Mouse (Mus musculus) lung, postnatal 25 days (tissue): ENCODE measurements around the gene Tsc22d3.

ENCODE experiments used
- DNase-seq: peaks from one replicate; pipeline ENCODE4 v3.0.0; 2022; ENCODE audit warnings: low spot score

Gene Tsc22d3

DNA sequence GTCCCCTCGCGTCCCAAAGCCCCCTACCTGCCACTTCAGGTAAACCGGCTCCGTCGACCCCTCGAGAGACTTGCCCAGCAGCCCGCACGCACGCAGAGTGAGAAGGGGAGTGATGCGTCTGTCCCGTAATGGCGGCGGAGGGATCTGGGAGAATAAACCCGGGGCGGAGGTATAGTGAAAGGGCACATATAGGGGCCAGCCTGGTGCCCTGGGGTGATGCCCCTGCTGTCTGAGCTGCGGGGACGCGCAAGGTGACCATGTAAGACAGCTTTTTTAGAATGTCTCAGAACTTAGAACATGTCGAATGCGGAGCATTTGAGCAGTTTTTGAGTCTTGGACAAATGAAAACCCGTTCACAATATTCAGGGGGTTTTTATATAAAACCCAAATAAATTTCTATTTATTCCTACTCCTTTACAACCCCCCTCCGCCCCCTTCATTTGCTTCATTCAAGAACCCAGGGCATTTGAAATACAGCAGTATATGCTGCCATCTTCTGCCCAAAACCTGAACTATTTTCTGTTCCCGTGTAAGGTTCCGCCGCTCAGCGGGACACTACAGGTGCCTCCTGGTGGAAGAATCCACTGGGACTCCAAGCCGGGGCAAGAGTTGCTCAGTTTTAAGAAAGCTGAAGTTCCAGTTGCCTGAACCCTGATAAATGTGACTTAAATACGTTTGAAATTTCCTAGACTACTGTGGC is at the start of gene Tsc22d3:
Gene Tsc22d3, minus strand, starts transcription at position 250 of the 700 bp plus-strand sequence.
- peak; percentile 75 for DNase-seq

DNA sequence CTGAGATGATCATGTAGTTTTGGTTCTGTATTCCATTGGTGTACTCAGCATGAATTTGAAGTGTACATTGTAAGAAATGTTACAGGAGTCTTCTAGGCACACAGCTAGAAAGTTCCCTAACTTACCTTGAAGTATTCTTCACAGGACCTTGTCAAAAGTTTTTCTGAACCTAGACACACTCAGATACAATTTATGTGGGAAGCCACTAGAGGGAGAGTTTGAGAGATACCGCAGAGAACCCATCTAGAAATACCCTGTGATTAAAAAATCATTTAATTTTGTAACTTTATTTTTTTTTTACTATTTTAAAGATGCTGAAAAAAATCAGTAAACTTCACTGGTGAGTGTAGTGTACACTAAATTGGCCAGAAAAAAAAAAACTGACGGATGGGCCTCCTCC is 39.1 kb upstream of the Tsc22d3 start:
- DNase-seq: no peak

DNA sequence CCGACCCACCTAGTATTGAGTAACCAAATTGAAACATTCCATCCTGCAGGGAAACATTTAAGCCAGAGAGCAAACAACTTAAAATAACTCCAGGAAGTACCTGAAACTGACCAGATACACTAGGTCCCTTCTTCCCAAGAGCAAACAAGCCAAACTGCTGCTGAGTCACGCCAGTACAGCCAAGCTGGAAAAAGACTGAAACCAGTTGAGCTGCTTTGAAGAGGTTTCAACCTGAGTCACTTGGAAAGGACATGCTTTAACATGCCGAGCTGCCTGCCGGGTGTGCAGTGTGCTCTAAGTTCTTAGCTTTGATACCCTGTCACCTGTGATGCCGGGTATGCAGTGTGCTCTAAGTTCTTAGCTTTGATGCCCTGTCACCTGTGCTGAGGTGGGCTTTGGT is 37.6 kb upstream of the Tsc22d3 start:
- DNase-seq: peak; percentile 2

DNA sequence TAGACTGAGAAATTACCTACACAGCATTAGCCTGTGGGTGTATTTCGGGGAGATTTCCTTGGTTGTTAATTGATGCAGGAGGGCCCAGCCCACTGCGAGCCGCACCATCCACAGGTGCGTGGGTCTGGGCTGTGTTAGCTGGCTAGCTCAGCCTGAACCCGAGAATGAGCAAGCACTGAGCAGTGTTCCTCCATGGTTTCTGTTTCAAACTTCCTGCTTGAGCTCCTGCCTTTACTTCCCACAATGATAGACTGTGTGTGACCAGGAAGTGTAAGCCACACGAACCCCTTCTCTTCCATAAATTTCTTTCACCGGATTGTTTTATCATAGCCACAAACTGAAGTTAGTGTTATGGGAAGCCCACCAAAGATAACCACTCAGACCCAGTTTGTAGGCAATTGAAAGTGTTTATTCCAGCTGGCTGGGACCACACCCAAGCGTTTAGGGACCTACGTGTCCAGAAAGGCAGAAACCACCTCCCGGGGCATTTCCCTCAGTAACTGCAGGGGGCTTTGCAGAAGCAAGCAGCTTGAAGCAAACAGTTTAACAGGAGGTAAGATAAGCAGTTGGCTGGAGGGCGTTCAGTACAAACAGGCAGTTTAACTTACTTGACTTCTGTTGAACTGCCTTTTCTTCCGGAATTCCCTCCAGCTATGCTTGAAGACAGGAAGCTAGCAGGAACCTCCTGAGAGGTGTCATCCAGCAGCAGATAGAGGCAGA is 24.6 kb upstream of the Tsc22d3 start:
- no peak for DNase-seq

DNA sequence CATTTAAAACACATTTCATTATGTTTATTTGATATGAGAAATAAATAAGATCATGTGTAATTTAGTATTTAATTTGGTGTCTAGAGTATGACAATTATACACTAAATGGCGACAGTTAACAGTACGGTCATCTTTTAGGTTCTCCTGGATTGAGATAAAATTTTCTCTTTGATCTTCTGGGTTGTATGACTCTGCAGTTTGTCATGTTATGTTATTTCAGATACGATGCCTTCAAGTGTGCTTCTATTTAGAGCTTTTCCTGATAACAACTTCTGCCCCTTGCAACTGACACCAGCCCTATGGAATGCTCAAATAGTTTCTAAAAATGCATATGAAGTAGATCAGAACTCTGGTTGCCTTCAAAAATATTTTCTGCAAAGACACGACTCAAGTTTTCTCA is 9.5 kb upstream of the Tsc22d3 start:
- DNase-seq: no peak

DNA sequence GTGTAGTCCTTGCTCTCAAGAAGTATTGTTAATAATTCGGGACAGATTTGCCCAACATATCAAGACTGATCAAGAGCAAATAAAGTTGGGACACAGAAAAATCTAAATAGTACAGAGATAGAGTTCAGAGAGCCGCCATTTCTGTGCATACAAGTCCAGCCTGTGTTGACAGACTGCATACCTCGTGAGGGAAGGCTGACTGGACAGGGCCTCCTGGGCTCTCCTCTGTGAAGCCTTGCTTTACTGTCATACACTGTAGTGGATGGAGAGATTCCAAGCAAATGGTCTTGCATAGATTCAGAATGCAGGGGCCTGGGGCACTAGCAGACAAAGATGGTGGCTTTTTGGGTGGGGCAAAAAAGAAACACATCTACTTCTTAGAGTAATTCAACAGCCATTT is 1.4 kb upstream of the Tsc22d3 start:
- no peak for DNase-seq

DNA sequence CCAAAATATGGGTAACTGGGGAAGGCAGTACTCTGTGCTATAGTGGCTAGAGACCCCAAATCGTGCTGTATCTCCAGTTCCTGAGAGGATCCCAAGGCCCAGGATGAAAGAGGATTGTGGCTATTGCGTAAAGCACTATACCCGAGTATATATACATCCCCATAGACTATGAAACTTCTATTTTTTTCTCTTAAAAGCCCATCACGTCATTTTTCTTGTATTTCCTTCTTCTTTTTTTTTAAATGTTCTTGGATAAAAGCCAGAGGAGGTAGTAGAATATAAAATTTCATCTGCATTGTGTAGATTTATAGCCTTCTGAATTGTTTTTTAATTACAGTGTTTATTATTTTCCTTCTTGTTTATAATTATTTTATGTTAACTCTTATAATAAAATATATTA is 852 bp upstream of the Tsc22d3 start:
- DNase-seq: no peak

DNA sequence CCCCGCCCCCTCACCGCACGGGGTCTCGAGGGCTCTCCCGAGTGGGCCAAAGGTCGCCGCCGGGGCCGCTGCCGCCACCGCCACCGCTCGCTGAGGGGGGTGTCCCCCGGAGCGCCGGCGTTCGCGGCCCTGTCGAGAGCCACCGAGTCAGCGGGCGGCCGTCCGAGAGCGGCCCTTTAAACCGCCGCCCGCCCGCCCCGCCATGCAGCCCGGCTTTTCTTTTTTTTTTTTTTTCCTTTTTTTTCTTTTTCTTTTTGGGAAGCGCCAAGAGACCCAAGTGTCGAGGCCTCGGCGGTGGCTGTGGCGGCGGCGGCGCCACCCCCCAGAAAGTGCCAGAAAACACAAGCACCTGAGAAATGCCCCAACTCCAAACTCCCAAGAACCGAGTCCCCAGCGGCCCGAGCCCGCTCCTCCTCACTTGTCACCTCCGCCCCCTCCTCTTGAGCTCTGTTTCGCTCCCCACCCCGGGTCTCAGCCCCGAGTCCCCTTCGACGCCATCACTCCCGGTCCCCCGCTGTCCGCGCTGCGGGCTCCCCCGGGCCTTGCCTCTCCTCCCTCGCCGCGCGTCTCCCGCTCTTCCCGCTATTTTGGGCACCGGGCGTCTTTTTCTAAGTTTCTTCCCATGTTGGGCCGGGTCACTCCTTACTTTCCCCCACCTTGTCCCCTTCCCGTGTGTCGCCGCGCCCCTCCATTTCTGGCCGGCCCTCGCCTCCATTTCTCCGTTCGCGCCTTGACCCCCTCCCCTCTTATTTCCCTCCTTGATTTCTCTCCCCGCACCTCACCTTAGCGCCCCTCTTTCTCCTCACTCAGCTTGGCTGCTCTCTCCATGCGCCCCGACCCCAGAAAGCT is 674 bp downstream of the Tsc22d3 start:
- no peak for DNase-seq

DNA sequence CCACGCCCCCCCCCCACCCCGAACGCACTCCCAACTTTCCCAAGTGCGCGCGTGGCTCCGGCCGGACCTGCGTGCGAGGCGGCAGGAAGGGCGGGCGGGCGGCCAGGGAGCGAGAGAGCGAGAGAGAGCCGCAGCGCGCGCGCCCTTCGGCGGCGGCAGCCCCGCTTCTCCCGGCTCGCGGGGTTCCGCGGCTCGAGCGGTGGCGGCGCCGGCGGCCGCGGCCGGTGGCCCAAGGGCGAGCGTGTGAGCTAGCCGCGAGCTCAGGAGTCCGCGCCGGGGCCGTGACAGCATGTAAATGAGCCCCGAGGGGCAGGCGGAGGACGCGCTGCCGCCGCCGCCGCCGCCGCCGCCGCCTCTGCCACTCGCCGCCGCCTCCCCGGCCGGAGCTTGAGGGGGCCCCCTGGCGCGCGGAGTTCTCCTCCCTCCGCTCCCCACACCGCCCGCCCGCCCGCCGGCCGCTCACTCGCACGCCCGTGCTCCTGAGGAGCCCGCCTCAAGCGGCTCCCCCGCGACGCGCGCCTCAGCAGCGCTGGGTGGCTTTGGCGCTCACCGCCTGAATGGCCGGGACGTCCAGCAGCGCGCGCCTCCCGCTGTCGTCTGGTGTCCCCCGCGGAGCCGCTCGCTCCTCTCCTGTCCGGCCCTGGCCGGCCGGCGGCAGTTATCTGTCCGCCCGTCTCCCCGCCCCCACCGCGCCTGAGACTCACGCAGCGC is 1.5 kb downstream of the Tsc22d3 start:
- peak; percentile 64 for DNase-seq

DNA sequence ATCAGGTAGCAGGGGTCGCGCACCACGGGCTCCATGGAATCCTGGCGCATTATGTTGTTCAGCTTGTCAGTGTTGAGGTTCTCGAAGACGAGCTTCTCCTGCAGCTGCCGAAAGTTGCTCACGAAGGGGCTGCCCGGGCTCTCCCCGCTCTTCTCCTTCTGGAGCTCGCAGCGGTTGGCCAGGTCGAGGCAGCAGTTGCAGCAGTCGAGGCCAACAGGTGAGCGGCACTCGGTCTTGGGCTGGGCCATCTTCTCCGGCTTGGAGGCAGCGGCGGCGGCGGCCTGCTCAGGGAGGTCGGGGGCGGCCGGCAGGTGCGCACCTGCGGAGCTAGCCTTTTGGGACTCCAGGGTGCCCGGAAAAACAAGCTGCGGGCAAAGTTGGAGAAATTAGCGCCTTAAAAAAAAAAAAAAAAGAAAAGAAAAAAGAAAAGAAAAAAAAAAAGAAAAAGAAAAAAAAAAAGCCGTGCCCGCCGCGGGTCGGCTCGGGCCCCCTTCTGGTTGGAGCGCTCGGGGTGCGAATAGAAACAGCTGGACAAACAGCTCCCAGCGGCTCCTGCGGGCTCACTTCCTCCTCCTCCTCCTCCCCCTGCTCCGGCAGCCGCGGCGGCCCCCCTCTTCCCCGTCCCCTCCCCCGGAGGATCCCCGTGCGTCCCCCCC is 2.1 kb downstream of the Tsc22d3 start:
- DNase-seq: peak; percentile 11

DNA sequence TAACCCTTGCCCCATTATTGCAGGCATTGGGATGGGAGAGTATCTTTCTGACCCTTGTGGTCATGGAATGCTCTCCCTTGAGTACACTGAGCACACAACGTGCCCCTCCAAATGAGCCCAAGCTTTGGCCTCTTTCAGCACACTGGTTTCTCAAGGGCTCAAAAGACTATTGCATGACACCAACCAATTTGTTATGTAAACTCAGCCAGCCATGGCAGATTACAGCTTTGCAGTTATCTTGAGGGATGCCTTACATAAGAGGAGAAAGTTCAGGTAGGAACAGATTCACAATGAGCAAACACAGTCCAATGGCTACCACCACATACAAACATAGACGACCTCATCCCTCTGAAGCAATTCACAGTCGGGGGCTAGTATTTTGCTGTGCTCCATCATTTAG is 9.3 kb downstream of the Tsc22d3 start:
- DNase-seq: no peak

DNA sequence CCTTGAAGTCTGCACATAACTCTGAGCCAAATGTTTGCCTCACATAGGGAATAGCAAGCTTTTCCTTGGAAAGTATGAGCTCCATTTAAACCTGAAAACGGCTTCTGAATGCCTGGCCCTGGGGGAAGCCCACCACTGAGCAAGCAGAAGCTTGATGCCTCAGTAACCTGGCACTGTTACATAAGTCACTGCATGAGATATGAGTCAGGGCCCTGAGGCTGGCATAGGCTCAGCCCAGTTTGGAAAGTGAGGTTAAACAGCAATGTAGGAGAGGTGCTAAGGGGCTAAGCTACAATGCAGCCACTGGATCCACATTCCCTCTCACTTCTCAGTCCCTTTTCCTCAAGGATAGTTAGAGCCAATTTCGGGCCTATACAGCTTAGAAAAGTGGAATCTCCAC is 10.3 kb downstream of the Tsc22d3 start:
- DNase-seq: no peak

DNA sequence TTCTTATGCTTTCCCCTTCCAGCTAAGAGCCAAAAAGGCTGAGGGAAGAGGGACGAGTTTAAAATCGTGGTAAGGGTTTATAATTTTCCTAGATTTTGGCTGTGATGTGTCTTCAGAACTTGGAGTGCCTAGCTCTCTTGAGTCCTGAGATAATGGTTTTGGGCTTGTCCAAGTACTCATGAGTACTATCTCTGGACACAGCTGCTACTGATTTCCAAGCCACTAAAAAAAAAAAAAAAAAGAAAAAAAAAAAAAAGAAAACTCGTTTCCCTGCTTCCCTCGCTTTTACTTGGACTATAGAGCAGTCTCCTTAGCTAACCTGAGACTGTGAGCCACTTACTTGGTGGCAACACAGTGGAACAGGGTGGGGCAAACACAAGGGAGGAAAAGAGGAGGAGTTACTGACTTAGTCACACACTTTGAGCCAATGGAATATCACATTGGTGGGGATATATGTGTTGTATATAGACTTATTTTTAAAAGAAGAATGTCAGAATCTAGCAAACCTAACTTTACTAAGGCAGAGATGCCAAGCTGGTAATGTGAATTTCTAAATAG is 11.2 kb downstream of the Tsc22d3 start:
- no peak for DNase-seq

DNA sequence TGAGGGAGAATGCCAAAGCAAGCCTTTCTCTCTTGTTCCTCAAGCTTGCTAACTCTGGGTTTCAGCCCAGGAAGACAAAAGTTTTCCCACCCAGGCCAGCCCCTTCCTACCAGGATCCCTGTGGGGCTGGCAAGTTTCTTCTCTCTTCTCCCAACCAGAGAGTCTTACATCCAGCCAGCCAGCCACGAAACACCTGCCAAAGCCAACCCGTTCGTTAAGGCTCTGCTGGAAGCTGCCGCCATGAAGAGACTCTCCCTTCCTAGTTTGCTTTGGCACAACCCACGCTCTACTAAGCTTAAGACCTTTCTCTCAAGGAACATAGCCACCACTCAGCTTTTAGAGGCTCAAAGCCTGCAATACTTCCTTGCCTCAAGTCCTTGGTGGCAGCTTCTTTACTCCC is 11.9 kb downstream of the Tsc22d3 start:
- DNase-seq: no peak

DNA sequence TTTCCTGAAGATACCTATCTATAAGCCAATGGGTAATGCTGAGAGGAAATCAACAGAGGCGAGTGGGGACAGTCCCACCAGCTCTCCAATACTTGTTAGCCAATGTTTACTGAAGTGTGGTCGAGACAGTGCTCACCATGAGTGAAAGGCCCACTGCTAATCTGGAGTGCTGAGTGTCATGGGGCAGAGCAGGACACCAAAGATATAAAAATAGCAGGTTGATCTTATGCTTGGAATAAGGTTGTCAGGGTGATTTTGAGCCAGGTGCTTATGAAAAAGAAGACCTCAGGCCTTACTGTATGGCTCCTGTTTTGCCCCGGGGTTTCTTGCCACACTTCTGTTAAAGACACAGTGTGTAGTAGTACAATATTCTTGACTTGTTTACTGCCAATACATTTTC is 20.0 kb downstream of the Tsc22d3 start:
- DNase-seq: no peak

DNA sequence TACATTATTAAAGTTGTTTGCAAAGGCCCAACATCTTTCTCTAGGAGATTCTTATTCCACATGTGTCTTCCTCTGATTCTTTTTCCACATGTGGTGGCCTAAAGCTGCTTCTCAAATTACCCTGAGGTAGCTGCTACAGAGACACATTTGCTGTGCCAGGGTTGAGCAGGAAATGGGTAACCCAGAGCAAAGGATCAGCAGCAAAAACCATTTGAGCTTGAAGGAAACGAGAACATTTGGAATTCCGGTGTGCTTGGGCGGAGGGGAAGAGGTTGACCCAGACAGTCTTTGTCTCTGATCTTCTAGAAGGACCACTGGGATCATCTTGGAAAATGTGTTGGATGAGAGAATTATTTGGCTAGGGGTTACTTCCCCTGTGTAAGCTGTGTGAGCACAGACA is 24.8 kb downstream of the Tsc22d3 start:
- no peak for DNase-seq

DNA sequence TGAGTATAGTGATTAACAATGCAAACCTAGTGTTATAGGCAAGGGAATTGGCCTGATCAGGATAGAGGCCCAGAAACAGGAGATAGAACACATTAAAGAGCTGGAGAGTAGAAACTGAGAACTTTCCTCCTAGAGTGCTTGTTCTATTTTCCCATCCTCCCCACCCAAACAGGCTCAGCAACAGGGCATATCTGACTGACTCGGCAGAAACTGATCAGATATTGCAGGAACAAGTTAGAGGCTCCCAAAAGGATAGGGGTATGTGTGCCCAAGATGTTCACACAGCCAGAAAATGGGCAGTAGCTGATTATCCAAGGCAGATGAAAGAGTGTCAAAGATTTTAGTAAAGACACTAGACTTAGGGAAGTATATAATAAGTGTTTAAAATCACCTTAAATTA is 25.3 kb downstream of the Tsc22d3 start:
- no peak for DNase-seq

DNA sequence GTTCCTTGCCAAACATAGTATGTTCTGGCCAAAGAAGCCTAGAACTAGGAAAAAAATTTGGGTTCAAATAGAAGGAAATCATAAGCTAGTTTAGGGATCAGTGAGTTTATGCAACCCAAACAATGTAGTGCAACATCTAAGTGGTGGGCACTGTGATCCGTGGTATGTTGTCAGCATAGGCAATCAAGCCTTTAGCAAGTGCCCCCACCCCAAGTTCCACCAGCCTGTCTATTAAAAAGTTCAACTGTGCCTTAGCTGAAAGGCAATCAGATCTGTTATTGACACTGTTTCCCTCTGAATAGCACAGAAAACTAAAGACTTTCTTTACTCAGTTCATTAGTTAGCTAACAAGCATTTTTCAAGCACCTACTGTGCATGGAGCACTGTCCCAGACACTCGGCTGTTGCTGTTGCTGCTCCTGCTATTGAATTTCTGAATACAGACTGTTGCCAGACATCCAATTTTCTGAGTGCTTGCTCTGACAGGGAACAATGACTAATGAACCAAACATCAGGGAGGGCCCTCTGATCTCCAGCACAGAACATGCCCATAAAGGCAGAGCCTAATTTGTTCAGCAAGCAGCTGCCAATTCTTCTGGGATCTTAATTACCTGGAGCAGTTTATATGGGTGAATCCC is 27.6 kb downstream of the Tsc22d3 start:
- DNase-seq: no peak

DNA sequence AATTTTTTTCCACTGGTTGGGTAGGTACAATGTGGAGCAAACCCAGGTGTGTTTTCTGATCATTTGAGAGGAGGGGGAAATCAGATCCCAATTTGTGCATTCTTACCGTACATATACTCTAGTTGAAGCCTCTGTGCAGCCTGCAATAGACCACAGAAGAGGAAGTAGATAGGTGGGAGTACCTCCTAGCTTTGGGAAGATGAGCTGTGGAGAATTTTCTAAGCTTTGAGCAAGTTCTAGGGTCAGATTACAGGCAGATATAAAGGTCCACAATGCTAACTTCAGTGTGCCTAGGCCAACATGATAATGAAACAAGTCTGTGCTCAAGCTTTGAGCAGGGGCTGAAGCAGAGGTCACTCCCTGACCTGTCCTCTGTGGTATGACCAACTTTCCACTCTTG is 30.9 kb downstream of the Tsc22d3 start:
- DNase-seq: no peak

DNA sequence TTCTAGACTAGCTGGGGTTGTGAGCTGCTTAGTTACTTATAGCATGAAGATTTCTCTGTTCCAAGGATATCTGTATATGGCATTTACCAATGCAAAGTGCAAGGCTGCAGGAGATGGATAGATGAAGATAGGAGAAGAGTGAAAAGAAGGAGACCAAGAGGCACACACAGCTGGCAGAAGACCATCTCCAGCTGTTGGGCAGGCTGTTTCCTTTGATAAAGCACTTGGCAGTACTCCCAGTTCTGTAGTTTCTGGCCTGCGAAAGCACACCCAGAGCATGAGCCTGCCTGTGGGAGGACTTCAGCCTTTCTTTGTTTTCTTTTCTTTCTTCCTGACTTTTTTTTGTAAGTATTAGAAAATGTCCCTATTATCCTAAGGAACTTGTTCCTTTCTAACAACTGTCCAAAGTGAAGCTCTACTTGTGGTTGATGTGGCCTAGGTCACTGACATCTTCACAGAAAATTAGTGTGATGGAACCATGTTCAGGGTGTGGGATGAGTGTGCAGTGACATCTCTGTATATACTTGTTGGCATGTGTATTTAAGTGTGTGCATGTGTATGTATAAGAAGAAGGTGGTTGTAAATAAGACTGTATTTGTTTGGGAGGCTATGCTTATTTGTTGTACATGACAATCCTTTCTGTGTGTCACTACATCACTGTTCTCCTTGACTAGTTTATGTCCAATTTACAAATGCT is 32.6 kb downstream of the Tsc22d3 start:
- peak; percentile 75 for DNase-seq
